Mouse (Mus musculus): ENCODE data around the gene Tns1.

GRCm38 (mm10) chr1:74091611-74092224, 32.5 kb downstream of the Tns1 start:
- TF ChIP-seq CTCF (IDR thresholded peaks at IDR 0.05; ENCODE audit: low read depth) = no peak
- TF ChIP-seq EP300 (optimal IDR thresholded peaks at IDR 0.05) = no peak
